Mouse (Mus musculus): ENCODE data around the gene Fbxo34. TPM values are rescaled to one million over a fixed set of nuclear protein-coding genes. Genes with fewer than 3 reads are reported as not detected.

Gene Fbxo34
- total and polyA plus RNA-seq, 3 experiments = 11.1 to 25.9 (median 11.9) TPM

- H3K4me3 ChIP-seq (replicated peaks in 1 of 3; ENCODE audit: low read depth in 2 of 3, low read length in 2 of 3, poor library complexity in 1 of 3) = no peak overlapping the region
- H3K9ac ChIP-seq (ENCODE audit: insufficient read depth, low read depth) = no peak overlapping the region
- H3K27ac ChIP-seq (ENCODE audit: insufficient read depth, low read depth) = no peak overlapping the region
- dilution Hi-C loops (cut with MboI; ENCODE audit: extremely low pct_ligation_motif_present, extremely low pct_unique_long_range_greater_than_20kb, low sequenced_read_pairs) (no loop called here), in situ Hi-C loops (cut with MboI; ENCODE audit: low pct_ligation_motif_present, low pct_unique_long_range_greater_than_20kb, low sequenced_read_pairs) (no loop called here)
- no peaks in the 10 kb centered on the region for H3K9me3 ChIP-seq (replicated peaks; ENCODE audit: low read length)
- TF ChIP-seq GABPA (IDR thresholded peaks at IDR 0.05; ENCODE audit: insufficient replicate concordance, low read depth, low read length) (no peak), KAT2A (IDR thresholded peaks at IDR 0.05; ENCODE audit: insufficient replicate concordance, low read length) (no peak), ELF1 (IDR thresholded peaks at IDR 0.05; ENCODE audit: low read depth, low read length) (no peak), USF1 (IDR thresholded peaks at IDR 0.05; ENCODE audit: low read depth, low read length) (no peak), CHD2 (IDR thresholded peaks at IDR 0.05; ENCODE audit: low read length) (no peak), ZNF384 (IDR thresholded peaks at IDR 0.05; ENCODE audit: low read depth, low read length) (no peak)
- peaks cover 0 to 26% of the 10 kb centered on the region in 2 experiments; a peak in 2 of 4 replicates for H3K4me1 ChIP-seq (ENCODE audit: control insufficient read depth in 1 of 2, insufficient read depth in 2 of 2)
- no peaks in the 10 kb centered on the region for H3K27me3 ChIP-seq (replicated peaks)
- no peak overlapping the region for H3K4me2 ChIP-seq (ENCODE audit: insufficient read depth, low read depth, poor library complexity, severe bottlenecking)
- H3K36me3 ChIP-seq (replicated peaks in 1 of 2; ENCODE audit: control insufficient read depth in 1 of 2, insufficient read depth in 1 of 2, low read length in 1 of 2) = peaks cover 1 to 52% of the 10 kb centered on the region in 2 experiments
- H3K79me2 ChIP-seq (replicated peaks; ENCODE audit: control insufficient read depth, extremely low read depth, insufficient read depth, poor library complexity, severe bottlenecking) = no peaks in the 10 kb centered on the region
- DNase-seq (ENCODE audit: extremely low read depth) = no peak
Measured at GRCm38 (mm10) chr14:47510244-47510643, 60.0 kb downstream of the Fbxo34 start.

GRCm38 (mm10) chr14:47513606-47514005 lies 63.4 kb downstream of the Fbxo34 start:
- Histone ChIP-seq H3K4me3 (replicated peaks in 1 of 3; ENCODE audit: low read depth in 2 of 3, low read length in 2 of 3, poor library complexity in 1 of 3) (no peak overlapping the region), H3K4me1 (ENCODE audit: control insufficient read depth in 1 of 2, insufficient read depth in 2 of 2) (peaks cover 0 to 28% of the 10 kb centered on the region in 2 experiments; a peak in 2 of 4 replicates), H3K36me3 (replicated peaks in 1 of 2; ENCODE audit: control insufficient read depth in 1 of 2, insufficient read depth in 1 of 2, low read length in 1 of 2) (peaks cover 0 to 52% of the 10 kb centered on the region in 2 experiments), H3K4me2 (ENCODE audit: insufficient read depth, low read depth, poor library complexity, severe bottlenecking) (no peak overlapping the region), H3K9me3 (replicated peaks; ENCODE audit: low read length) (no peaks in the 10 kb centered on the region), H3K79me2 (replicated peaks; ENCODE audit: control insufficient read depth, extremely low read depth, insufficient read depth, poor library complexity, severe bottlenecking) (no peaks in the 10 kb centered on the region), H3K27me3 (replicated peaks) (no peaks in the 10 kb centered on the region), H3K27ac (ENCODE audit: insufficient read depth, low read depth) (no peak overlapping the region), H3K9ac (ENCODE audit: insufficient read depth, low read depth) (no peak overlapping the region)
- in situ Hi-C loops (cut with MboI; ENCODE audit: low pct_ligation_motif_present, low pct_unique_long_range_greater_than_20kb, low sequenced_read_pairs) (no loop called here), dilution Hi-C loops (cut with MboI; ENCODE audit: extremely low pct_ligation_motif_present, extremely low pct_unique_long_range_greater_than_20kb, low sequenced_read_pairs) (no loop called here)
- no peak for DNase-seq (ENCODE audit: extremely low read depth)
- TF ChIP-seq SMC3 (IDR thresholded peaks at IDR 0.05; ENCODE audit: low read depth, low read length) (no peak), RCOR1 (conservative IDR thresholded peaks at IDR 0.05; ENCODE audit: low read depth, low read length) (no peak), CTCF (conservative IDR thresholded peaks at IDR 0.05 in 1 of 2, IDR thresholded peaks at IDR 0.05 in 1 of 2; ENCODE audit: low read depth in 2 of 2, low read length in 2 of 2) (no peak), MYC (IDR thresholded peaks at IDR 0.05; ENCODE audit: low read depth, low read length) (no peak), CHD2 (IDR thresholded peaks at IDR 0.05; ENCODE audit: low read length) (no peak)

GRCm38 (mm10) chr14:47514816-47515453 lies 64.7 kb downstream of the Fbxo34 start:
- peaks cover 0 to 45% of the 10 kb centered on the region in 2 experiments for H3K36me3 ChIP-seq (replicated peaks in 1 of 2; ENCODE audit: control insufficient read depth in 1 of 2, insufficient read depth in 1 of 2, low read length in 1 of 2)
- DNase-seq (ENCODE audit: extremely low read depth) = no peak
- no peak overlapping the region for H3K4me2 ChIP-seq (ENCODE audit: insufficient read depth, low read depth, poor library complexity, severe bottlenecking)

More at GRCm38 (mm10) chr14:47514816-47515453, 64.7 kb downstream of the Fbxo34 start:
- H3K9me3 ChIP-seq (replicated peaks; ENCODE audit: low read length) = no peaks in the 10 kb centered on the region
- no peaks in the 10 kb centered on the region for H3K27me3 ChIP-seq (replicated peaks)
- in situ Hi-C loops (cut with MboI; ENCODE audit: low pct_ligation_motif_present, low pct_unique_long_range_greater_than_20kb, low sequenced_read_pairs) (no loop called here), dilution Hi-C loops (cut with MboI; ENCODE audit: extremely low pct_ligation_motif_present, extremely low pct_unique_long_range_greater_than_20kb, low sequenced_read_pairs) (no loop called here)
- no peak for TF ChIP-seq CTCF (conservative IDR thresholded peaks at IDR 0.05 in 1 of 2, IDR thresholded peaks at IDR 0.05 in 1 of 2; ENCODE audit: low read depth in 2 of 2, low read length in 2 of 2)
- TF ChIP-seq HCFC1 (IDR thresholded peaks at IDR 0.05; ENCODE audit: low read depth, low read length) = no peak
- TF ChIP-seq USF2 (conservative IDR thresholded peaks at IDR 0.05; ENCODE audit: low read depth, low read length) = no peak
- no peak overlapping the region for H3K27ac ChIP-seq (ENCODE audit: insufficient read depth, low read depth)
- no peak overlapping the region for H3K4me3 ChIP-seq (replicated peaks in 1 of 3; ENCODE audit: low read depth in 2 of 3, low read length in 2 of 3, poor library complexity in 1 of 3)
- no peak overlapping the region for H3K9ac ChIP-seq (ENCODE audit: insufficient read depth, low read depth)
- peaks cover 0 to 28% of the 10 kb centered on the region in 2 experiments; a peak in 2 of 4 replicates for H3K4me1 ChIP-seq (ENCODE audit: control insufficient read depth in 1 of 2, insufficient read depth in 2 of 2)
- H3K79me2 ChIP-seq (replicated peaks; ENCODE audit: control insufficient read depth, extremely low read depth, insufficient read depth, poor library complexity, severe bottlenecking) = no peaks in the 10 kb centered on the region; the same call in 1 of the 2 replicates

Data from CH12.LX (cell line).